ENCODE assay signal across 26 mouse cellular contexts in genomic region chr11:118980388-118980787, GRCm38 (mm10). TPM values are rescaled to one million over a fixed set of nuclear protein-coding genes. Genes with fewer than 3 reads are reported as not detected.
A peak's percentile ranks its signal among the peaks of the same experiment; 100 is the strongest.
DNase-seq lines count a peak whose midpoint lies in the region; ATAC-seq lines count a peak whose summit lies in the region.
"Had no signal": no experiment of that assay in that cellular context is flagged by ENCODE, and none has a peak within 500 bp of the region (broad histone marks: within the 10 kb centered on the region; RNA-seq: fewer than 3 reads in every experiment).

No protein-coding gene starts in this region.

- no peak for DNase-seq in lung, postnatal 25 days (ENCODE audit: low spot score)
- peak; percentile 19 for DNase-seq in T-cell, adult 2 months (ENCODE audit: low spot score)
- no peak for DNase-seq in kidney, postnatal 36 days
- no peak for DNase-seq in gastrocnemius, adult 18-20 months (ENCODE audit: low spot score)
- DNase-seq: adrenal gland, postnatal 25 days; cerebellum, adult 2 months; gastrocnemius, postnatal 14 days; midbrain, embryonic 14.5 days; right cerebral cortex, postnatal 25 days; thymus, postnatal 36 days had no signal

- H3K27me3 ChIP-seq in lung, embryonic 15.5 days, result peaks cover 21% of the 10 kb centered on the region
- H3K27me3 ChIP-seq in megakaryocyte, embryonic 14.5 days (replicated peaks), result peaks cover 76% of the 10 kb centered on the region
- H3K27me3 ChIP-seq in forebrain, embryonic 15.5 days, result no peaks in the 10 kb centered on the region

- H3K27ac ChIP-seq in lung, embryonic 15.5 days, result no peak overlapping the region
- no peak overlapping the region for H3K27ac ChIP-seq in forebrain, embryonic 15.5 days (replicated peaks)
- H3K27ac ChIP-seq: embryonic facial prominence, embryonic 12.5 days; intestine, embryonic 15.5 days; kidney, postnatal 0 days; limb, embryonic 12.5 days; liver, embryonic 15.5 days; macrophage had no signal

- H3K4me1 ChIP-seq in lung, embryonic 15.5 days, result no peaks in the 10 kb centered on the region; the same call in 1 of the 2 replicates
- H3K4me1 ChIP-seq in megakaryocyte, embryonic 14.5 days, result peaks cover 19% of the 10 kb centered on the region
- H3K4me1 ChIP-seq in forebrain, embryonic 15.5 days, result peaks cover 6% of the 10 kb centered on the region
- H3K4me1 ChIP-seq: embryonic facial prominence, embryonic 12.5 days; liver, embryonic 15.5 days had no signal

- 0 out of 2 replicates have a peak overlapping the region, but pooled peaks have one; percentile 2 for H3K4me2 ChIP-seq in lung, embryonic 15.5 days
- no peak overlapping the region for H3K4me2 ChIP-seq in forebrain, embryonic 15.5 days (replicated peaks)
- H3K4me2 ChIP-seq: embryonic facial prominence, embryonic 12.5 days; intestine, embryonic 15.5 days; limb, embryonic 12.5 days; liver, embryonic 15.5 days had no signal

- no peak overlapping the region for H3K9ac ChIP-seq in lung, embryonic 15.5 days
- H3K9ac ChIP-seq in forebrain, embryonic 15.5 days (replicated peaks), result no peak overlapping the region
- H3K9ac ChIP-seq: embryonic facial prominence, embryonic 12.5 days; intestine, embryonic 15.5 days; limb, embryonic 12.5 days; liver, embryonic 15.5 days had no signal

- no peak overlapping the region for H3K4me3 ChIP-seq in lung, embryonic 15.5 days
- H3K4me3 ChIP-seq in megakaryocyte, embryonic 14.5 days (replicated peaks), result peak overlapping the region; percentile 51
- no peak overlapping the region for H3K4me3 ChIP-seq in forebrain, embryonic 15.5 days
- H3K4me3 ChIP-seq: embryonic facial prominence, embryonic 12.5 days; intestine, embryonic 15.5 days; limb, embryonic 12.5 days; liver, embryonic 15.5 days had no signal

- 78% methylated on average over 2 of the region's 2 CpGs for WGBS in lung, embryonic 15.5 days
- 74% methylated on average over 2 of the region's 2 CpGs for WGBS in forebrain, embryonic 15.5 days

- ATAC-seq in lung, embryonic 15.5 days (ENCODE audit: borderline replicate concordance, extremely low read depth, low FRiP score, low TSS enrichment), result no peak
- no peak for ATAC-seq in forebrain, embryonic 15.5 days (replicated peaks)
- ATAC-seq: intestine, embryonic 15.5 days had no signal

- H3K9me3 ChIP-seq in lung, embryonic 15.5 days, result no peaks in the 10 kb centered on the region
- H3K9me3 ChIP-seq in megakaryocyte, embryonic 14.5 days, result no peaks in the 10 kb centered on the region
- H3K9me3 ChIP-seq in forebrain, embryonic 15.5 days, result no peaks in the 10 kb centered on the region
- H3K9me3 ChIP-seq: embryonic facial prominence, embryonic 12.5 days; intestine, embryonic 15.5 days; limb, embryonic 12.5 days; liver, embryonic 15.5 days had no signal

- no peaks in the 10 kb centered on the region for H3K36me3 ChIP-seq in lung, embryonic 15.5 days
- H3K36me3 ChIP-seq in megakaryocyte, embryonic 14.5 days (replicated peaks; ENCODE audit: low read length), result no peaks in the 10 kb centered on the region
- H3K36me3 ChIP-seq in forebrain, embryonic 15.5 days, result no peaks in the 10 kb centered on the region
- H3K36me3 ChIP-seq: embryonic facial prominence, embryonic 12.5 days; intestine, embryonic 15.5 days; limb, embryonic 12.5 days; liver, embryonic 15.5 days had no signal

RNA-seq across cellular contexts. Expression of gene Enpp7, which starts 7.6 kb away (rescaled TPM):
- polyA plus RNA-seq in lung, embryonic 15.5 days (2015; fragmentation: Nextera tagmentation; extraction: Ambion mirVana), result not detected in 2 replicates
- not detected in 2 replicates for polyA plus RNA-seq in megakaryocyte, embryonic 14.5 days (2012; ENCODE audit: insufficient read depth, low replicate concordance)
- polyA plus RNA-seq in forebrain, embryonic 15.5 days (2015; fragmentation: Nextera tagmentation; extraction: Ambion mirVana), result not detected in 2 replicates
- not detected for total RNA-seq in gastrocnemius, adult 18-20 months (2021)
- total RNA-seq: adrenal gland, postnatal 25 days; gastrocnemius, postnatal 14 days; heart, adult 8-10 months; layer of hippocampus, adult 8-10 months; left cerebral cortex, adult 18-20 months had no signal
- polyA plus RNA-seq: cerebellum, adult 2 months; cortical plate, adult 2 months; embryonic facial prominence, embryonic 12.5 days; hindbrain, embryonic 11.5 days; kidney, postnatal 0 days; limb, embryonic 12.5 days; liver, embryonic 15.5 days; macrophage; midbrain, embryonic 14.5 days; neural tube, embryonic 11.5 days; testis, adult 2 months had no signal

RNA-seq across cellular contexts. Expression of gene Cbx2, which starts 42.4 kb away (rescaled TPM):
- polyA plus RNA-seq in lung, embryonic 15.5 days (2015; fragmentation: Nextera tagmentation; extraction: Ambion mirVana), result 36.7 and 38.3 TPM in 2 replicates
- polyA plus RNA-seq in megakaryocyte, embryonic 14.5 days (2012; ENCODE audit: insufficient read depth, low replicate concordance), result 0.46 TPM in 1 of 2 replicates, not detected in the other
- polyA plus RNA-seq in forebrain, embryonic 15.5 days (2015; fragmentation: Nextera tagmentation; extraction: Ambion mirVana), result 30.4 and 31.8 TPM in 2 replicates
- total RNA-seq in gastrocnemius, adult 18-20 months (2021), result 1 to 10 TPM in 1 of 2 experiments, under 1 TPM in 1; 0.85 to 1.0 TPM

Comparison
In these comparisons a context has a peak if more than half of its experiments do, and no peak if none do; other contexts are left out.
1. RNA of gene Cbx2, which starts 42.4 kb away (polyA plus RNA-seq): 36.7 to 38.3 TPM in lung, embryonic 15.5 days and 30.4 to 31.8 TPM in forebrain, embryonic 15.5 days; 0.46 TPM in megakaryocyte, embryonic 14.5 days; every median in the first group is over 10 times any median in the second.